Mouse (Mus musculus) stomach, postnatal 0 days (tissue): ENCODE measurements around the gene Tyro3. TPM values are rescaled to one million over a fixed set of nuclear protein-coding genes. Genes with fewer than 3 reads are reported as not detected.

Experiments
- ATAC-seq: fragments of 200-750 bp; cut with Nextera tagmentation; 2 replicates; pipeline ENCODE4 v1.8.0; 2017; ENCODE audit not compliant: low FRiP score, low TSS enrichment
- DNase-seq: peaks from one replicate; pipeline ENCODE4 v3.0.0-alpha.2; 2016; ENCODE audit warnings: low spot score
- H3K27ac ChIP-seq: fragments of 300-500 bp; sonication (generic); replicated peaks from 2 replicates; pipeline ENCODE4 v1.5.1; 2014; ENCODE audit warnings: mild to moderate bottlenecking, control low read depth
- H3K27me3 ChIP-seq: fragments of 300-500 bp; sonication (generic); 2 replicates; pipeline ENCODE4 v1.6.1; 2014; ENCODE audit warnings: low read length; ENCODE audit not compliant: control insufficient read depth, insufficient read depth
- H3K36me3 ChIP-seq: fragments of 300-500 bp; sonication (generic); 2 replicates; pipeline ENCODE4 v1.6.1; 2014; ENCODE audit warnings: low read length, mixed read lengths; ENCODE audit not compliant: control insufficient read depth, insufficient read depth
- H3K4me1 ChIP-seq: fragments of 300-500 bp; sonication (generic); replicated peaks from 2 replicates; pipeline ENCODE4 v1.6.1; 2014; ENCODE audit warnings: antibody characterized with exemption; ENCODE audit not compliant: control insufficient read depth, insufficient read depth
- H3K4me2 ChIP-seq: fragments of 300-500 bp; sonication (generic); replicated peaks from 2 replicates; pipeline ENCODE4 v1.6.1; 2014; ENCODE audit warnings: low read depth, mild to moderate bottlenecking, control low read depth, moderate library complexity
- H3K4me3 ChIP-seq: fragments of 300-500 bp; sonication (generic); 2 replicates; pipeline ENCODE4 v1.5.1; 2014; ENCODE audit warnings: low read depth, low read length, control low read depth
- H3K9ac ChIP-seq: fragments of 300-500 bp; sonication (generic); 2 replicates; pipeline ENCODE4 v1.6.1; 2014; ENCODE audit warnings: mild to moderate bottlenecking, low read length, control low read depth, mixed read lengths
- H3K9me3 ChIP-seq: fragments of 300-500 bp; sonication (generic); 2 replicates; pipeline ENCODE4 v1.6.1; 2016; ENCODE audit warnings: low read length; ENCODE audit not compliant: control insufficient read depth
- CTCF ChIP-seq: IDR thresholded peaks from 2 replicates; pipeline ENCODE4 v1.5.1; 2016; ENCODE audit warnings: antibody characterized with exemption, low read depth, mild to moderate bottlenecking, moderate library complexity
- EP300 ChIP-seq: optimal IDR thresholded peaks from 2 replicates; pipeline ENCODE3; 2016; ENCODE audit warnings: antibody characterized with exemption
- WGBS: fragments of 180-500 bp; shearing (Covaris S2); extraction: QIAGEN DNeasy Blood & Tissue Kit; methylation state at CpG from one replicate; pipeline ENCODE4 v1.1.7; 2014; 5-methylcytosine and 5-hydroxymethylcytosine counted together
- polyA plus RNA-seq: library from polyadenylated mRNA; unstranded; fragments of >200 nt; fragmentation: Nextera tagmentation; extraction: Ambion mirVana; gene quantifications from 2 replicates; pipeline ENCODE4 v1.2.1, GENCODE M21; 2015

The Tyro3 gene
- 20.6 and 22.8 TPM in 2 replicates for polyA plus RNA-seq

DNA sequence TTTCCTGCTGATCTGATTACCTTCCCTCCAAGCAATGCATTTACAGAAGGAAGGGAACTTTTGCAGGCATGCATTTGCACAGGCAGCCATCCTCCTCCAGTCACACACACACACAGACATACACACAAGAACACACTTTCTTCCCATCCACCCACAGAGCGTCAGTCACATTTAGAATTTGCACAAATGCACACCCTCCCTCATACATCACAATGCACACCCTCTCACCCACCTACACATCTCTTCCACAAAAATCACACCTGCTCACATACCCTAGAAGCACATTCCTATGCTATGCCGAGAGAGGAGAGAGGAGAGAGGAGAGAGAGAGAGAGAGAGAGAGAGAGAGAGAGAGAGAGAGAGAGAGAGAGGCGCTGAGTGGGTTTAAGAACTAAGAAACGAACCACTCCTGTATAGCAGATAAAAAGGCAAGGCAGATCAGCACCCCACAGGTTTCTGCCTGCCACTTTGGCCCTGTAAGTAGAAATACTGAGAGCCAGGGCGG lies at the start of gene Tyro3:
TSS of gene Tyro3 (plus strand) at position 455 of the 505 bp plus-strand sequence.
- ATAC-seq, result no peak
- no peak within 1 kb of the TSS for H3K9ac ChIP-seq
- H3K27ac ChIP-seq, result no peak within 1 kb of the TSS
- H3K4me2 ChIP-seq, result 0 out of 2 replicates have a peak within 1 kb of the TSS, but pooled peaks have one; percentile 14
- no peaks in the 10 kb centered on the region; the same call in 1 of the 2 replicates for H3K4me1 ChIP-seq
- TF ChIP-seq EP300 (no peak), CTCF (no peak)
- H3K27me3 ChIP-seq, result no peaks in the 10 kb centered on the region
- H3K9me3 ChIP-seq, result no peaks in the 10 kb centered on the region
- no peak within 1 kb of the TSS for H3K4me3 ChIP-seq
- H3K36me3 ChIP-seq, result no peaks in the 10 kb centered on the region
- WGBS, result 73% methylated on average over 5 of the region's 5 CpGs
- DNase-seq, result no peak

- DNase-seq (no peak), ATAC-seq (no peak)
- H3K27ac ChIP-seq, result no peak overlapping the region
- no peak overlapping the region for H3K4me2 ChIP-seq
- 72% methylated on average over 13 of the region's 13 CpGs for WGBS
- H3K27me3 ChIP-seq, result no peaks in the 10 kb centered on the region
- TF ChIP-seq EP300 (no peak), CTCF (no peak)
- no peaks in the 10 kb centered on the region for H3K4me1 ChIP-seq
- H3K9ac ChIP-seq, result no peak overlapping the region
- no peaks in the 10 kb centered on the region for H3K9me3 ChIP-seq
- no peak overlapping the region for H3K4me3 ChIP-seq
- H3K36me3 ChIP-seq, result no peaks in the 10 kb centered on the region
Observed at GRCm38 (mm10) chr2:119749260-119749659, 48.3 kb upstream of the Tyro3 start.

GRCm38 (mm10) chr2:119757601-119758100 lies 39.9 kb upstream of the Tyro3 start:
- WGBS, result 4% methylated on average over 27 of the region's 31 CpGs
- Histone ChIP-seq H3K9me3 (no peaks in the 10 kb centered on the region), H3K4me3 (peak overlapping the region; percentile 71), H3K4me2 (peak overlapping the region; percentile 100), H3K27ac (no peak overlapping the region), H3K9ac (peak overlapping the region; percentile 51), H3K36me3 (no peaks in the 10 kb centered on the region), H3K4me1 (no peaks in the 10 kb centered on the region), H3K27me3 (peaks cover 9% of the 10 kb centered on the region; the same call in 1 of the 2 replicates)
- TF ChIP-seq CTCF (no peak), EP300 (no peak)
- ATAC-seq, result peak; percentile 56
- peak; percentile 54 for DNase-seq

DNA sequence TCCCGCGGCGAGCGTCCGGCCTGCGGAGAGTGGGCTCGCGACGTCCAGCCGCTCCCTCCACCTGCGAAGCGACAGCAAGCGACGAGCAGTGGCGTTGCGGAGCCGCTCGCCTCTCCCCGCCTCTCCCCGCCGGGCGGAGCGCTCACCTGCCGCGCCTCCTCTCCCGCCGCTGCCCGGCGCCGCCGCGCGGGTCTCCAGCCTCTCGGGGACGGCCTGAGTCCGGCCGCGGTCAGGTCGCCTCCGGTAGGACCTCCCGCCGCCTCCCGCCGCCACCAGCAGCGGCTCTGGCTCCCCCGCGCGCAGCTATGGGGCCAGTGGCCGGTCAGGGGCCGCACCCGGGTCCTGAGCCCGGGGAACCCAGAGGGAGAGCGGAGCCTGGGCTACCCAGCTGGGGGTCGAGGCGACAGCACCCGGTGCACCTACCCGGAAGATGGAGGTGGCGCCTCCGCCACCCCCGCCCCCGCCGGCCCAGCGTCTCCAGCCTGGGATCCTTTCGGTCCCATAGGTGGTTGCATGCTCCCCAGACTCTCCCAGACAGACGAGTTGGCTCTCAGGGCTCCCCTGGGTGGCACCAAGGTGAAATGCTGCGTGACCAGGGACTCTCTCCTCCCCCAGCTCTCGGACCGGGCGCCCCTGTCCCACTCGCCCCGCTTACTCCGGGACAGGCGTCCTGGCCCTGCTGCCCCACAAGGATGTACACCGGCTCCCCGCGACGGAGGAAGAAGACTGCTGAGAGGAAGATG lies 39.3 kb upstream of the Tyro3 start:
- Histone ChIP-seq H3K9me3 (no peaks in the 10 kb centered on the region), H3K36me3 (no peaks in the 10 kb centered on the region), H3K4me3 (peak overlapping the region; percentile 71), H3K4me2 (peak overlapping the region; percentile 100), H3K9ac (peak overlapping the region; percentile 51), H3K27ac (no peak overlapping the region), H3K27me3 (peaks cover 9% of the 10 kb centered on the region; the same call in 1 of the 2 replicates), H3K4me1 (no peaks in the 10 kb centered on the region)
- DNase-seq, result peak; percentile 65
- ATAC-seq, result peak; percentile 41
- under 1% methylated on average over 53 of the region's 77 CpGs for WGBS
- TF ChIP-seq EP300 (no peak), CTCF (no peak)

DNA sequence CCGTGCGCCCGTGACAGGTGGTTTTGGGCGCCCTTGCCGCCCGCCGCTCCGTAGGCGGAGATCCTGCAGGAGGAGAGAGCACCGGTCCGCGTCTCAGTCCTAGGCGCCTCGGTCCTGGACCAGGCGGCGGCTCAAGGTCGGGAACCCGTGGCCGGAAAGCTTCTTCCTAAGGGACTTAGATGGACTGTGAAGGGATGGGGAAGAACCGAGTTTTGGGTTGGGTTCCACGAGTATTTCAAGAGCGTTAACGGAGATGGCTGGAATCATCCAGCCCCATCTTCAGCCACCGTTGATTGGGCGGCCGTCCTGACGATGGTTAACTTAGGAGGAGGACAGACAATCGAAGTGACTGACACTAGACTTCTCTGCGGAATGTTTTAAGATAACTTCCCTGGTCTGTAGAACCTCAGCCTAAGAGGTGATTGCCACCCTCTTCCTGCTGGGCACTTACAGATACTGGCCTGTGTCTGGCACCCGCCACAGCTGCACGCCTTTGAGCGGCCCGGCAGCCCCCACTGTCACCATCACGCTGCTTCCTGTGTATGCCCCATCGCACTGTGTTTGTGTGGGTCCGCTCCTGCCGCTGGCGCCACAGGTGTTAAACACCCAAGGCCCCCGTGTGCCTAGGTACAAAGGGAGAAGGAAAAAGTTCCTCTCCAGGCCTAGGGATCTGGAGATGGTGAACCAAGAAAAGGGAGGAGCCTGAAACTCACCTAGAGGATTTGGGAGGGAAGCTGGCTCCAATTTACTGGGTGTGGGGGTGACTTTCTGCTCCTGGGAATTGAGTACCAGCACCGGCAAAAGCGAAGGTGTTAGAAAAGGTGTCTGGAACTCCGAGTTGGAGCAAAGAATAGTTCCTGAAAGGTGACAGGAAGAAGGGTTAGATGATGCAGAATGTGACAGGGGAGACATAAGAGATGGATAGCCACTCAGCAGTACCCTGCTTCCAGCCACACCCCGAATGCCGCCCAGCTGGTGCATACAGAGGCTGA lies 38.4 kb upstream of the Tyro3 start:
- 9% methylated on average over 43 of the region's 44 CpGs for WGBS
- DNase-seq, result no peak
- TF ChIP-seq EP300 (no peak), CTCF (no peak)
- Histone ChIP-seq H3K4me2 (peak overlapping the region; percentile 100), H3K4me1 (no peaks in the 10 kb centered on the region), H3K27ac (no peak overlapping the region), H3K27me3 (peaks cover 9% of the 10 kb centered on the region; the same call in 1 of the 2 replicates), H3K36me3 (no peaks in the 10 kb centered on the region), H3K9me3 (no peaks in the 10 kb centered on the region), H3K4me3 (peak overlapping the region; percentile 71), H3K9ac (peak overlapping the region; percentile 51; the same call in 1 of the 2 replicates)
- ATAC-seq, result no peak
